Mouse (Mus musculus): ENCODE measurements around the gene Kcnip4. TPM values are rescaled to one million over a fixed set of nuclear protein-coding genes. Genes with fewer than 3 reads are reported as not detected.

Gene Kcnip4
- total RNA-seq, 4 experiments from 2014 or later: 48.4 to 61.3 (median 57.4) TPM

DNA sequence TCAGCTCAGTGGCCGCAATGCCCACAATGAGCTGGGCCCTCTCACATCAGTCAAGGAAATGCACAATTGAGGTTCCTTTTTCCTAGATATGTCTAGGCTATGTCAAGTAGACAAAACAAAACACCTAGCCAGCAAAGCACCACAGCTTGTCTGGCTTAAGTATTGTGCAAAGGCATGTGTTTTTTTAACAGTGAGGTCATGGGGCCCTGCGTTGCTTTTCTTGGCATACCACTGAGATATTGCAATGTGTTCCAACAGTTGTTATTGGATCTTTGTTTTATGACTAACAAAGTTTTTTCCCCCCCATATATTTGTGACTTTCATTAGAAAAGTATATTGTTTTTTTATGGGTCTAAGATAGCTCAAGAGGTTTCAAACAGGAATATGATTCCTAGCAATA, 1105.0 kb downstream of the Kcnip4 start:
- DNase-seq (ENCODE audit: low spot score in 2 of 2): no peak

DNA sequence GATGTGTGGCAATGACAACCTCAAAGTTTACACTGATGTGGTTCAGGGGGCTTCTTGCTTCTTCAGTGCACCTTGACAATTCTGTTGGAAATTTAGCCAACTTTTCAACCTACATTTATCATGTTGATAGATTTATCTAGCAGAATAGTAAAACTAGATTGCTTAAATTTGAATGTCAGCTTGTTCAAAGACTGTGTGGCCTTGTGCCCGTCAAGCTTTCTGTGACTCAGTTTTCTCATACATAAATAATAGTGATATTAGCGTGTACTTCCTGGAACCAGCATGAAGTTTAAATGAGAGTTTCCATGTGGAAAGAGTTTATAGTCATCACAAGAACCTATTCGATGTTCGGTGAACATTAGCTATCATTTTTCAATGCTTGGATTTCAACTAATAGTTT, 1112.4 kb downstream of the Kcnip4 start:
- no peak for DNase-seq (ENCODE audit: low spot score in 2 of 2)

DNA sequence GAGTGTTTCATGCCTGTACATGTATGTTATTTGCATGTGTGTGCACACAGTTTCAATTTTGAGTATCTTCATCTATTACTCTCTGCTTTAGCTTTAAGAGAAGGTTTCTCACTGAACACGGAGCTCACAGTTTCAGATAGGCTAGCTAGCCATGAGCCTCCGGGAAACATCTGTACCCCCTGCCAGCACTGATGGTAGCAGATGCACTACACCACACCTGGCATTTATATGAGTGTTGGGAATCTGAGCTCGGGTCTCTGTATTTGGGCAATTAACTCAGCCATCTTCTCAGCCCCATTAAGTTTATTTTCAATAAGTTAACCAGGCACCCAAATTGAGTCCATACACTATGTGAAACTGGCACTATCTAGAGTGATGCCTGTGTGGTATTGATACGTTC, 1113.2 kb downstream of the Kcnip4 start:
- DNase-seq (ENCODE audit: low spot score in 2 of 2): no peak

DNA sequence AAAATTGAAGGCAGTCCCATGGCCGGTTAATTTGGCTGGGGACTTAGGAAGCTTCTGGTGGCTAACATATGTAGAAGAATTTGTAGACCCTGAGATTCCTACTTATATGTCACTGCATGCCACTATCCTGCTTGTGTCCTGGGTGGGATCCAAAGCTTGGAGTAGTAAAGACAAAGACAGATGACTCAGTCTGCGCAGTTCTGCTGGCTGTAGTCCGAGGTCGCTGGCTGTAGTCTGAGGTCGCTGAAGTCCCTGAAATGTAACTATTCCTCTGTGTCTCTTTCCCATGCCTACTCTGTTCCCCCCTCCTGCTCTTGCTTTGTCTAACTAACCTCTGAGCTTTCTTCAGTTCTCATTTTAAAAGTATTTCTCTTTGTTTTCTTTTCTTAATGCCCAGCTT, 1114.4 kb downstream of the Kcnip4 start:
- DNase-seq (ENCODE audit: low spot score in 2 of 2): no peak

DNA sequence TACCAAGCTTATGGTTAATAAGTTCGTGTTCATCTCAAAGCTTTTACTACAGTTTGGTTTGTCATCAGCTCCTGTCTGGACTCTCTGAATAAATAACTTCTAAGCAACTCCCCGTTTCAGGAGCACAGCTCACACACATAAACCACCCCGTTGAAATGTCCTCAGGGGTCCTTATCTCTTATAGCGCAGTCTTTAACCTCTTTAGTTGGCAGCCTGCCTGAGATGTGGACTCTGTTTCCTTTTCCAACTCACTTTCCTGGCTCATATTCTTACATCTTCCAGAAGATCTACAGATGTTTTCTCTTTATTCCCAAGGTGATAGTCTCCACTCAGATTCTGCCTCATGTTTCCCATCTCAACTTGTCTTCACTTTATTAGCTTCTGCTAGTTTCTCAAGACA, 1116.4 kb downstream of the Kcnip4 start:
- no peak for DNase-seq (ENCODE audit: low spot score in 2 of 2)

DNA sequence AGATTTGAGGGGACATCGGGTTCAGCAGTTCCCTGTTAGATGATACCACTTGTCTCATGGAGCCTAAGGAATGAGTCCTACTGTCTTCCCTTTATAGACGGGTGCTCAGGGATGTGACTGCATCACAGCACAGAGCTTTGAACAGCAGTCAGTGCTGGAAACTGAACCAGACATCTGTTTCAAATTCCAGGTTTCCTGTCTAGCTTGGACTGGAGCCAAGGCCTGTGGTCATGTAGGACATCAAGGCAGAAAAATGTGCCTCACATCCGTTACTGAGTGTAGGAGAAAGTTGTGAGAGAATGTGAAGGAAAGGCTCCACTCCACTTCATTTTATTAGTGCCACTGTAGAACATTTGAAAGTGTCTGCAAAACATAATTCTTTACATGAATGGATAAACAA, 1122.2 kb downstream of the Kcnip4 start:
- no peak for DNase-seq (ENCODE audit: low spot score in 2 of 2)

DNA sequence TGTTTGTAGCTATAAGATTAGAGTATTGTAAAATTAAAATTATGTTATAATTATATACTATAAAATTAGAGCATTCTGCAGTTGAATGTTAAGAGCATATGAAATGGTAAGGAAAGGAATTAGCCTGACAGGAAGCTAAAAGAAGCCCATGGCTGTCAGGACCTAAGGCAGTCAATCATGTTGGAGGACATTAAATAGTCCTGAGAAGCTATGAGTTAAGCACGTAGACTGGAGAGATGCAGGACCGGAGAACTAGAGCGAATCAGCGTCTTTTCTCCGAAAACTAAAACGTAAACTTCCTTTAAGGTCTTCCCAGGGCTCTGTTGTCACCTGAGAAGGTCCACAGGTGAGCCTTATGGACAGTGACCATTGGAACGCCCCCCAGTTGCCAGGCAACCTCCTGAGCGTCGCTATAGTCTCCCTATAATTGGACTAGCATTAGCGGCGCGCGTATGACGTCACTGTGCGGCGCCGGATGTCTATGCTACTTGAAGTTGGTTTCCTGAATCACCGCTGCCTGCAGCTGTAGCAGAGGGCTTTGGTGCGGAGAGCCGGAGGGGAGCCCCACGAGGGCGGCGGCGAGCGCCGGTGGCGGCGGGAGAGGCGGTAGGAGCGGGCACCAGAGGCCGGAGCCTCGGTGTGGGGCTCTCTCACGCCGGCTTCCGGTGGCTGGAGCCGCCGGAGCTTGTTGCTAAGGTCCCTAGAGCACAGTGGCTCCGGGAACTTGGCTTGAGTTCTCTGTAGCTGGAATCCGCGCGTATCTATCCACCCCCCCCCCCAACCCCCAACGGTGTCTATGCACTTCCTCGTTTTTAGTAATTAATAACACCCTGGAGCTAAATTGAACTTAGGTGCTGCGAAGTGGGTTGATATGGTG, 1152.6 kb downstream of the Kcnip4 start:
- DNase-seq (ENCODE audit: low spot score in 2 of 2): peak; percentile 92 to 95

DNA sequence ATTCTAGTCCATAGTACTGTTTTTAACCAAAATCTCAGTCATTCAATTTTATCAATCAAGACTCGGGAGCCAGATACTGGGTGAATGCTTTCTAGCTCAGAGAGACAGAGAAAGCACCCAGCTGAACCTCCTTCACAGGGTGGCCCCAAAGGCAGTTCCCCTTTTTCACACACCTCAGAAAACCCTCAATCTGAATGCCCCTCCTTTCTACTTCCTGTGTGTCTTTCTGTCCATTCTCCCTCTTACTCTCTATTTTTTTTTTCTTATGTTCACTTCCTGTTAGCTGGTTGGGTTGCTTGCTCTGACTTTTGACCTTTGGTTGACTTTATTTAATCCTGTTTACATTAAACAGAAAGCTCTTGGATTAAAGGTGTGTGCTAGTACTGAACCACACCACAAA, 1175.4 kb downstream of the Kcnip4 start:
- DNase-seq (ENCODE audit: low spot score in 2 of 2): no peak

DNA sequence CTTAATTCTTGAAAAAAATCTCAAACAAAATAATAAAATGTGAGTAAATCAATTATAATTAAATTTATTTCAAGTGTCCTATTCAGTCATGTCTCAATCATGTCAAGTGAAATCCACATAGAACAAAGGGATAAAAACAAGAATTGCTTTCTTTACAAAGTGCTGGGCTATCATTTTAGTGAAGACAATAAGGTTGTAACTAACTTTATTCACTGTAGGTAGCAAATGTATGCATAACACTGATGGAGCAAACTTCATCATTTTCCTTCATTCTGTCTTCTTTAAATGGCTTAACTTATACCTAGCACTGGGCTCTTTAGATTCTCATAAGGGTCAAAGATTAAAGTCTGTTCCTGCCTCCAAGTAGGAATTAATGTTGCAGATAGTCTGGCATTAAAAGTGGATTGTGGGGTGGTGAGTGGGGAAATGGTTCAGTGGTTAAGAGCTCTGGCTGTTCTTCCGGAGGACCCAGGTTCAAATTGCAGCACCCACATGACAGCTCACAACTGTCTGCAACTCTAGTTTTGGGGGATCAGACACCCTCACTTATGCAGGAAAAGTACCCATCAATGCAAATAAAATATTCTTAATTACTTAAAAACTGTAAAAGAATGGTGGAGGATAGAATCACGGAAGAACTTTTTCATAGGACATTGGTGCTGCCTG, 1178.6 kb downstream of the Kcnip4 start:
- DNase-seq (ENCODE audit: low spot score in 2 of 2): no peak

DNA sequence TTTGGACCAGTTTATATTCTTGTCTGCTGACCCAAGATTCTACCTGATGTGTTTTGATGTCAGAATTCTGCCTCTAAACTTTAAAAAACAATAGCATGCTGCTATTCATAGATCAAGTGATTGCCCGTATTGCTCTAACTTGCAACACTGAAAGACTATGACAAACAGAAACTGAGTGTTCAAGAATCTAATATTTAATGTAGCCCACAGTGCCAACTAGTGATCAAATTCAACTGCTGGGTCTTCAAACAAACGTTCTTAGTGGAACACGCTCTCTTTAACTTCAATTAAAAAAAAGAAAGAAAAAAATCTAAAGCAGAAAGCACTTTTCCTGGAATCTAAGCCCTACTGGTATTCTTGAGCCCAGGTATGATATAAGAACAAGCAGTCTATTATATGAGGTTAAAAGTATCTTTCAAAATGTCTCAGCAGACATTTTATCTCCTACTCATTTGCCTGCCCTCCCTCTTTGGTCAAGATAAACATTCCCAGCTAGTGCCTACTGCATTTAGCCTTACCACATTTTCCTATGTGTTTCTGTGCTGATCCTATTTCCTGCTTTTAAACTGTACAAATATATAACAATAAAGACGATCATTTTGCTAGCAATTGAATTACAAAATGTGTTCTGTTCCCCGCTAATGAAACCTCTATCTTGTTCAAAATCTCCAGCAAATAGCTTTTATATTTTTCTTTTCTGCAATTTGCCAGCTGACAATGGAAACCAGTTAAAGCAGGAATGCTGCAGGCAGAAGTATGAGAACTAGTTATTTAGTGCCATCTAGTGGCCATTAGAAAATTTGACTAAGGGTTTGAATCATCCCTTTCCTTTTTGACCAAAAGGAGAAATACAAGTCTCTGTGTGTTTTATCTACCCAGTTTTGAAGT, 1179.4 kb downstream of the Kcnip4 start:
- DNase-seq (ENCODE audit: low spot score in 2 of 2): no peak

DNA sequence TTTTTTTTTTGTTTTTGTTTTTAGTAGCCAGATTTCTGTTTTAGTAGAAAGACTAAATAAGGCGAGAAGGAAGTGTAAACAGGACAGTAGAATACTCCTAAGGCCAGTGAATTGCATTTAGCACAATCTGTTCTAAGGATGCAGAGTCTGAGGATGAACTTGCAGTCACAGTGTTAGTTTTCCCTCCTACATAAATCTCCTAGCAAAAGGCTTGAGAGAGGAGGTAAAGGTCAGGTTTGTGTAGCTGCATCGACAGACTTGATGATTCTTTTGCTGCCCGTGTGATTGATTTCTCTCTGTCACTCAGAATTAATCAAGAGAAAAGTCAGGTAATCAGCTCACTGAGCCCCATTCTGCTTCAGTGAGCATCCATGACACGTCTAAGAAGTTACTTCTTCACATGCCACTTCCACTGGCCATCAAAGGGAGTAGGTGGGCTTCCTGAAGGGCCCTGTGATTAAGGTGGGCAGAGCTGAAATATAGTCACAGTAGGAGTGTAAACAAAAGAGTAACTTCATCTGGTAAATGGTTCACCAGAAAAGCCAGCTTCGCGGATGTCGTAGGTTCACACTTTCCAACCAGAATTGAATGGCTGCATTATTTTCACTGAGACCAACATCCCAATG, 1183.8 kb downstream of the Kcnip4 start:
- DNase-seq (ENCODE audit: low spot score in 2 of 2): no peak
